ENCODE assay signal across 8 mouse cellular contexts in the genomic region with DNA sequence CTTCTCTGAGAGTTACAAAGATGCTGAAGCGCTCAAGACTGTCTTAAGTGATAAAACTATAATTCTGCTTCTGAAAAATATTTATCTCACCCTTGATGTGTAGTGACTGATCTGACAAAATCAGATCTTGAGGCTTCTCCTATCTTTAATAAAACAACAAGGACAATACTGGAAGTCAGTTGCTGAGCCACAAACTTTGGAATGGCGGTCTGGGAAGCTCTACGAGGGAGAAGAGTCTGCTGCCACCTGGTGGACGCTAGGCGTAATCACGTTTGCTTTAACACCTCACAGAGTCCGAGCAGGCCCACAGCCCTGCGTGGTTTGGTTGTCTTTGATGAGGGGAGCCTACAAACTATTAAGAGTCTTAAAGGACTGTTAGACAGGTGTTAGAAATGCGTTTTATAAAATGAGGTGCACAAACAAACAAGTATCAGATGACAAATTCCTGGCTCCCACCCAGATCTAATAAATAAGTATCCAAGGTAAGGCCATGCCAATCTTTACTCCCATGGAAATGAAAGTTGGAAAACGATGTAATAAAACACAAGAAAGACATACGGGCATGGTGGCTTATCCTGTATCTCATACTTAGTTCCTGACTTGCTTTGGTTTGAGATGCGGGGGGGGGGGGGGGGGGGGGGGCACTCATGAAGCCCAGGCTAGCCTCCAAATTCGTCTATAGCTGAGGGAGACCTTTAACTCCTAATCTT.
A peak's percentile ranks its signal among the peaks of the same experiment; 100 is the strongest.
DNase-seq lines count a peak whose midpoint lies in the region; ATAC-seq and TF ChIP-seq lines count a peak whose summit lies in the region.

No protein-coding gene starts in this region.

- peak; percentile 65 for DNase-seq in Muller cell, postnatal 12 days (ENCODE audit: inconsistent ontology term)
- DNase-seq in c-Kit-positive CD71-positive TER-119-positive erythroid progenitor cells, embryonic 14.5 days (ENCODE audit: low spot score): peak; percentile 43
- peak; percentile 89 for DNase-seq in forebrain, embryonic 14.5 days (ENCODE audit: low spot score)
- DNase-seq in hindbrain, embryonic 10.5 days (ENCODE audit: low spot score): peak; percentile 64
- peak; percentile 69 to 73 for DNase-seq in layer of hippocampus, adult 2 months (ENCODE audit: low spot score in 2 of 2)
- DNase-seq in ovary, postnatal 36 days (ENCODE audit: low spot score): peak; percentile 71

- H3K4me3 ChIP-seq in forebrain, embryonic 14.5 days (ENCODE audit: low read depth, low read length): no peak overlapping the region
- no peak overlapping the region for H3K4me3 ChIP-seq in hindbrain, embryonic 10.5 days
- no peak overlapping the region for H3K4me3 ChIP-seq in layer of hippocampus, adult 2 months
- H3K4me3 ChIP-seq in lung, embryonic 16.5 days (ENCODE audit: low read length): no peak overlapping the region

- H3K9ac ChIP-seq in forebrain, embryonic 14.5 days (ENCODE audit: low read length): no peak overlapping the region
- H3K9ac ChIP-seq in lung, embryonic 16.5 days (ENCODE audit: low read length): no peak overlapping the region

- H3K36me3 ChIP-seq in forebrain, embryonic 14.5 days (ENCODE audit: control insufficient read depth, insufficient read depth, low read length): no peaks in the 10 kb centered on the region
- no peaks in the 10 kb centered on the region for H3K36me3 ChIP-seq in hindbrain, embryonic 10.5 days
- no peaks in the 10 kb centered on the region for H3K36me3 ChIP-seq in lung, embryonic 16.5 days (ENCODE audit: control insufficient read depth, insufficient read depth, low read length)

- H3K9me3 ChIP-seq in forebrain, embryonic 14.5 days (replicated peaks; ENCODE audit: control insufficient read depth, low read length): no peaks in the 10 kb centered on the region
- no peaks in the 10 kb centered on the region for H3K9me3 ChIP-seq in hindbrain, embryonic 10.5 days
- no peaks in the 10 kb centered on the region for H3K9me3 ChIP-seq in lung, embryonic 16.5 days (ENCODE audit: control insufficient read depth, low read length)

- peak; percentile 86 for ATAC-seq in forebrain, embryonic 14.5 days
- peak; percentile 73; the same call in 1 of the 2 replicates for ATAC-seq in lung, embryonic 16.5 days (ENCODE audit: low read depth)
- ATAC-seq in erythroblast, adult 5-6 weeks (replicated peaks; ENCODE audit: low FRiP score, poor library complexity, severe bottlenecking): no peak; the same call in 1 of the 2 replicates

- H3K4me1 ChIP-seq in forebrain, embryonic 14.5 days (ENCODE audit: control insufficient read depth, insufficient read depth, low read length): no peaks in the 10 kb centered on the region
- H3K4me1 ChIP-seq in hindbrain, embryonic 10.5 days (replicated peaks): no peaks in the 10 kb centered on the region
- H3K4me1 ChIP-seq in lung, embryonic 16.5 days (replicated peaks; ENCODE audit: control insufficient read depth, insufficient read depth, low read length): peaks cover 15% of the 10 kb centered on the region

- TF ChIP-seq CTCF in layer of hippocampus, adult 2 months (conservative IDR thresholded peaks at IDR 0.05): peak; percentile 99

- no peak overlapping the region for H3K27ac ChIP-seq in forebrain, embryonic 14.5 days (ENCODE audit: low read depth, low read length)
- no peak overlapping the region for H3K27ac ChIP-seq in hindbrain, embryonic 10.5 days
- 0 out of 2 replicates have a peak overlapping the region, but pooled peaks have one; percentile 1 for H3K27ac ChIP-seq in layer of hippocampus, adult 2 months
- H3K27ac ChIP-seq in lung, embryonic 16.5 days (ENCODE audit: low read length): no peak overlapping the region

- no peaks in the 10 kb centered on the region for H3K27me3 ChIP-seq in forebrain, embryonic 14.5 days (replicated peaks; ENCODE audit: control insufficient read depth, insufficient read depth, low read length)
- no peaks in the 10 kb centered on the region for H3K27me3 ChIP-seq in hindbrain, embryonic 10.5 days (ENCODE audit: insufficient read depth, poor library complexity, severe bottlenecking)
- H3K27me3 ChIP-seq in lung, embryonic 16.5 days (ENCODE audit: control insufficient read depth, insufficient read depth, low read depth, low read length): no peaks in the 10 kb centered on the region

- 28% methylated on average over 12 of the region's 13 CpGs for WGBS in forebrain, embryonic 14.5 days
- WGBS in hindbrain, embryonic 10.5 days: 29% methylated on average over 13 of the region's 13 CpGs
- 26% methylated on average over 12 of the region's 13 CpGs for WGBS in lung, embryonic 16.5 days

- H3K4me2 ChIP-seq in forebrain, embryonic 14.5 days (ENCODE audit: low read length): no peak overlapping the region
- H3K4me2 ChIP-seq in lung, embryonic 16.5 days (ENCODE audit: low read depth, low read length): no peak overlapping the region
